5 mouse cellular contexts compared by ENCODE assay signal in genomic region chrX:15846119-15846877, GRCm38 (mm10).
DNase-seq lines count a peak whose midpoint lies in the region; ATAC-seq lines count a peak whose summit lies in the region.
"Not testable (repeated sequence)": the region's sequence is repeated elsewhere in the genome, so short reads cannot be mapped to it uniquely, and the experiment has no call there.

No protein-coding gene starts in this region.

- 31% methylated on average over 3 of the region's 3 CpGs for WGBS in forebrain, embryonic 11.5 days
- WGBS in forebrain, embryonic 13.5 days, result 19% methylated on average over 3 of the region's 3 CpGs
- WGBS in forebrain, embryonic 15.5 days, result 18% methylated on average over 3 of the region's 3 CpGs

- in situ Hi-C loops in ES-E14 (cut with MboI; ENCODE audit: low sequenced_read_pairs in 2 of 2, unreplicated experiment in 2 of 2), result not testable (repeated sequence)

- H3K4me1 ChIP-seq in ES-E14 (ENCODE audit: control insufficient read depth in 2 of 2, insufficient read depth in 2 of 2, low read length in 2 of 2, poor library complexity in 1 of 2); forebrain, embryonic 11.5 days (replicated peaks; ENCODE audit: control insufficient read depth, insufficient read depth, low read length); forebrain, embryonic 13.5 days; forebrain, embryonic 15.5 days: not testable (repeated sequence)

- DNase-seq in ES-E14 (ENCODE audit: low read depth, low spot score), result peak; percentile 19
- peak; percentile 51 for DNase-seq in ZHBTc4 (ENCODE audit: low read depth, low spot score)
- DNase-seq in forebrain, embryonic 11.5 days (ENCODE audit: low spot score), result not testable (repeated sequence)

- H3K4me3 ChIP-seq in ES-E14 (ENCODE audit: insufficient read depth in 1 of 2, low read depth in 1 of 2, low read length in 2 of 2, poor library complexity in 1 of 2, severe bottlenecking in 1 of 2); forebrain, embryonic 11.5 days (ENCODE audit: low read depth, low read length); forebrain, embryonic 13.5 days; forebrain, embryonic 15.5 days: not testable (repeated sequence)

- H3K4me2 ChIP-seq in forebrain, embryonic 11.5 days (ENCODE audit: low read depth, low read length, severe bottlenecking); forebrain, embryonic 13.5 days; forebrain, embryonic 15.5 days (replicated peaks): not testable (repeated sequence)

- not testable (repeated sequence) for H3K9me3 ChIP-seq in ES-E14 (ENCODE audit: control insufficient read depth, insufficient read depth, low read depth, low read length); forebrain, embryonic 11.5 days (ENCODE audit: control insufficient read depth, low read length); forebrain, embryonic 13.5 days (replicated peaks); forebrain, embryonic 15.5 days

- not testable (repeated sequence) for H3K36me3 ChIP-seq in ES-E14 (ENCODE audit: control insufficient read depth, insufficient read depth, low read length, poor library complexity, severe bottlenecking); forebrain, embryonic 11.5 days (ENCODE audit: control insufficient read depth, insufficient read depth, low read length); forebrain, embryonic 13.5 days (ENCODE audit: poor library complexity, severe bottlenecking); forebrain, embryonic 15.5 days

- not testable (repeated sequence) for H3K27me3 ChIP-seq in forebrain, embryonic 11.5 days (ENCODE audit: control insufficient read depth, insufficient read depth, low read length); forebrain, embryonic 13.5 days; forebrain, embryonic 15.5 days

- peak; percentile 42; the same call in 1 of the 2 replicates for ATAC-seq in forebrain, embryonic 11.5 days (replicated peaks; ENCODE audit: low FRiP score)
- peak; percentile 71 for ATAC-seq in forebrain, embryonic 13.5 days
- ATAC-seq in forebrain, embryonic 15.5 days (replicated peaks), result peak; percentile 75; the same call in 1 of the 2 replicates

- not testable (repeated sequence) for H3K9ac ChIP-seq in ES-E14 (ENCODE audit: insufficient read depth, low read depth, low read length, poor library complexity, severe bottlenecking); forebrain, embryonic 11.5 days (ENCODE audit: low read length); forebrain, embryonic 13.5 days; forebrain, embryonic 15.5 days (replicated peaks)

- not testable (repeated sequence) for H3K27ac ChIP-seq in ES-E14 (ENCODE audit: insufficient read depth, low read depth, low read length, poor library complexity, severe bottlenecking); forebrain, embryonic 11.5 days (ENCODE audit: low read depth, low read length); forebrain, embryonic 13.5 days; forebrain, embryonic 15.5 days (replicated peaks)
